ENCODE assay signal across 9 mouse cellular contexts in the genomic region with DNA sequence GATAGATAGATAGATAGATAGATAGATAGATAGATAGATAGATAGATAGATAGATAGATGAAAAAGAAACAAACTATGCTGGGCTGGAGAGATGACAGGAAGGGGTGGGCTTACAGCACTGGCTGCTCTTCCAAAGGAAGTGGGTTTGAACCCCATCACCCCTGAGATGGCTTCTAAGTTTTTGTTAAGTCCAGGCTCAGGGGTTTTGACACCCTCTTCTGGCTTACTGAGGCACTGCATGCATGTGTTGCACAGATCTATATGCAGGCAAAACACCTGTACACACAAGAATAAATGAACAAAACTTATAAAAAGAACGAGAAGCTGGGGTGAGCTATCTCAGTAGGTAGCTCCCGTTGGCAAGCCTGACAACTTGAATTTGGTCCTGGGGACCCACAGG. TPM values are rescaled to one million over a fixed set of nuclear protein-coding genes. Genes with fewer than 3 reads are reported as not detected.
DNase-seq lines count a peak whose midpoint lies in the region; ATAC-seq lines count a peak whose summit lies in the region.
"Had no signal": no experiment of that assay in that cellular context is flagged by ENCODE, and none has a peak within 500 bp of the region (broad histone marks: within the 10 kb centered on the region; RNA-seq: fewer than 3 reads in every experiment).

No protein-coding gene starts in this region.

- H3K9ac ChIP-seq in forebrain, embryonic 14.5 days (ENCODE audit: low read length): no peak overlapping the region
- H3K9ac ChIP-seq: heart, embryonic 15.5 days had no signal

- H3K27ac ChIP-seq in forebrain, embryonic 14.5 days (ENCODE audit: low read depth, low read length): no peak overlapping the region
- no peak overlapping the region for H3K27ac ChIP-seq in forebrain, embryonic 10.5 days
- H3K27ac ChIP-seq: heart, embryonic 15.5 days had no signal

- intact Hi-C loops in heart, postnatal 14 days (cut with DNase I): no loop called here
- intact Hi-C loops in heart, postnatal 25 days (cut with DNase I): loop anchor here (2.0 kb wide), 1 partner anchor 152 kb away; no protein-coding TSS in a partner anchor

- no peaks in the 10 kb centered on the region for H3K27me3 ChIP-seq in forebrain, embryonic 14.5 days (replicated peaks; ENCODE audit: control insufficient read depth, insufficient read depth, low read length)
- H3K27me3 ChIP-seq in forebrain, embryonic 10.5 days (ENCODE audit: poor library complexity, severe bottlenecking): no peaks in the 10 kb centered on the region
- H3K27me3 ChIP-seq: heart, embryonic 15.5 days had no signal

- no peaks in the 10 kb centered on the region for H3K4me1 ChIP-seq in forebrain, embryonic 14.5 days (ENCODE audit: control insufficient read depth, insufficient read depth, low read length)
- no peaks in the 10 kb centered on the region for H3K4me1 ChIP-seq in forebrain, embryonic 10.5 days
- H3K4me1 ChIP-seq: heart, embryonic 15.5 days had no signal

- no peak overlapping the region for H3K4me3 ChIP-seq in forebrain, embryonic 14.5 days (ENCODE audit: low read depth, low read length)
- no peak overlapping the region for H3K4me3 ChIP-seq in forebrain, embryonic 10.5 days
- H3K4me3 ChIP-seq: heart, embryonic 15.5 days had no signal

- no peaks in the 10 kb centered on the region for H3K36me3 ChIP-seq in forebrain, embryonic 14.5 days (ENCODE audit: control insufficient read depth, insufficient read depth, low read length)
- H3K36me3 ChIP-seq in forebrain, embryonic 10.5 days (replicated peaks): no peaks in the 10 kb centered on the region
- H3K36me3 ChIP-seq: heart, embryonic 15.5 days had no signal

- peak; percentile 25 to 28 for DNase-seq in heart, postnatal 14 days
- no peak for DNase-seq in heart, postnatal 25 days (ENCODE audit: low spot score)
- DNase-seq in ES-CJ7 (ENCODE audit: low read depth, low spot score): peak; percentile 42
- DNase-seq in kidney, adult 9 months: peak; percentile 67
- peak; percentile 22 to 71 for DNase-seq in spleen, postnatal 10 days (ENCODE audit: low spot score in 2 of 2)
- DNase-seq in forebrain, embryonic 14.5 days (ENCODE audit: low spot score): no peak
- DNase-seq in urinary bladder, postnatal 25 days (ENCODE audit: low spot score): no peak
- DNase-seq in forebrain, embryonic 10.5 days (ENCODE audit: extremely low spot score, low spot score): no peak

- H3K9me3 ChIP-seq in forebrain, embryonic 14.5 days (replicated peaks; ENCODE audit: control insufficient read depth, low read length): no peaks in the 10 kb centered on the region
- no peaks in the 10 kb centered on the region for H3K9me3 ChIP-seq in forebrain, embryonic 10.5 days
- H3K9me3 ChIP-seq: heart, embryonic 15.5 days had no signal

- 78% methylated on average over 2 of the region's 2 CpGs for WGBS in forebrain, embryonic 14.5 days
- WGBS in forebrain, embryonic 10.5 days: 80% methylated on average over 2 of the region's 2 CpGs

- H3K4me2 ChIP-seq in forebrain, embryonic 14.5 days (ENCODE audit: low read length): no peak overlapping the region
- H3K4me2 ChIP-seq: heart, embryonic 15.5 days had no signal

- ATAC-seq in forebrain, embryonic 14.5 days: no peak

RNA-seq across cellular contexts. Expression of gene Jak1, which starts 55.5 kb away (rescaled TPM):
- 10 to 100 TPM; 74.9 to 79.6 TPM for total RNA-seq in heart, postnatal 14 days (2021)
- 10 to 100 TPM; 82.4 to 86.7 TPM for total RNA-seq in heart, postnatal 25 days (2021)
- 43.6 and 58.5 TPM in 2 replicates for polyA plus RNA-seq in forebrain, embryonic 14.5 days (2014; fragmentation: Nextera tagmentation; extraction: Ambion mirVana)
- polyA plus RNA-seq in forebrain, embryonic 10.5 days (2016; fragmentation: Nextera tagmentation; extraction: Ambion mirVana): 41.7 and 42.4 TPM in 2 replicates

Comparison
In these comparisons a context has a peak if more than half of its experiments do, and no peak if none do; other contexts are left out.
1. DNase-seq: peak in heart, postnatal 14 days (2 of 2), ES-CJ7 (single experiment), kidney, adult 9 months (single experiment) and spleen, postnatal 10 days (2 of 2); none in heart, postnatal 25 days (single experiment), forebrain, embryonic 14.5 days (single experiment), urinary bladder, postnatal 25 days (single experiment) and forebrain, embryonic 10.5 days (single experiment).